Mouse (Mus musculus): ENCODE measurements around the gene Gal3st4. TPM values are rescaled to one million over a fixed set of nuclear protein-coding genes. Genes with fewer than 3 reads are reported as not detected.

Gene Gal3st4
- polyA plus RNA-seq, 1 experiment from 2014 or later, result 2.2 TPM

- Histone ChIP-seq H3K4me2 (ENCODE audit: low read depth, low read length) (no peak overlapping the region), H3K4me1 (ENCODE audit: control insufficient read depth, insufficient read depth, low read length) (peaks cover 19% of the 10 kb centered on the region), H3K27ac (ENCODE audit: low read depth, low read length) (no peak overlapping the region), H3K9ac (replicated peaks; ENCODE audit: low read depth, low read length) (no peak overlapping the region), H3K36me3 (ENCODE audit: control insufficient read depth, insufficient read depth, low read length) (peaks cover 12% of the 10 kb centered on the region), H3K4me3 (ENCODE audit: low read depth, low read length) (no peak overlapping the region), H3K9me3 (ENCODE audit: control insufficient read depth, low read length) (no peaks in the 10 kb centered on the region), H3K27me3 (ENCODE audit: control insufficient read depth, insufficient read depth, low read length) (no peaks in the 10 kb centered on the region; the same call in 1 of the 2 replicates)
- 94% methylated on average over 4 of the region's 4 CpGs for WGBS
- ATAC-seq (ENCODE audit: low read depth), result no peak
Observed at GRCm38 (mm10) chr5:138265712-138266111, 6.9 kb downstream of the Gal3st4 start.

- Histone ChIP-seq H3K9ac (replicated peaks; ENCODE audit: low read depth, low read length) (peak overlapping the region; percentile 89), H3K27ac (ENCODE audit: low read depth, low read length) (peak overlapping the region; percentile 70), H3K4me2 (ENCODE audit: low read depth, low read length) (peak overlapping the region; percentile 98), H3K27me3 (ENCODE audit: control insufficient read depth, insufficient read depth, low read length) (no peaks in the 10 kb centered on the region; the same call in 1 of the 2 replicates), H3K36me3 (ENCODE audit: control insufficient read depth, insufficient read depth, low read length) (peaks cover 27% of the 10 kb centered on the region), H3K9me3 (ENCODE audit: control insufficient read depth, low read length) (no peaks in the 10 kb centered on the region), H3K4me3 (ENCODE audit: low read depth, low read length) (peak overlapping the region; percentile 96), H3K4me1 (ENCODE audit: control insufficient read depth, insufficient read depth, low read length) (peaks cover 19% of the 10 kb centered on the region)
- 11% methylated on average over 6 of the region's 6 CpGs for WGBS
- ATAC-seq (ENCODE audit: low read depth), result no peak
Observed at GRCm38 (mm10) chr5:138264207-138264578, 8.4 kb downstream of the Gal3st4 start.

- ATAC-seq (ENCODE audit: low read depth), result peak; percentile 92
- Histone ChIP-seq H3K4me2 (ENCODE audit: low read depth, low read length) (peak within 1 kb of the TSS; percentile 98), H3K9ac (replicated peaks; ENCODE audit: low read depth, low read length) (peak within 1 kb of the TSS; percentile 89), H3K27me3 (ENCODE audit: control insufficient read depth, insufficient read depth, low read length) (no peaks in the 10 kb centered on the region; the same call in 1 of the 2 replicates), H3K27ac (ENCODE audit: low read depth, low read length) (peak within 1 kb of the TSS; percentile 72), H3K36me3 (ENCODE audit: control insufficient read depth, insufficient read depth, low read length) (peaks cover 29% of the 10 kb centered on the region), H3K4me1 (ENCODE audit: control insufficient read depth, insufficient read depth, low read length) (peaks cover 19% of the 10 kb centered on the region), H3K9me3 (ENCODE audit: control insufficient read depth, low read length) (no peaks in the 10 kb centered on the region), H3K4me3 (ENCODE audit: low read depth, low read length) (peak within 1 kb of the TSS; percentile 96)
- 1% methylated on average over 55 of the region's 71 CpGs for WGBS
Observed at GRCm38 (mm10) chr5:138263260-138264206, 9.1 kb downstream of the Gal3st4 start, which contains the start of gene BC037034. BC037034 (minus strand) TSS chr5:138264033.

- no peaks in the 10 kb centered on the region; the same call in 1 of the 2 replicates for H3K27me3 ChIP-seq (ENCODE audit: control insufficient read depth, insufficient read depth, low read length)
- H3K27ac ChIP-seq (ENCODE audit: low read depth, low read length), result no peak overlapping the region
- no peaks in the 10 kb centered on the region for H3K9me3 ChIP-seq (ENCODE audit: control insufficient read depth, low read length)
- ATAC-seq (ENCODE audit: low read depth), result no peak
- H3K9ac ChIP-seq (replicated peaks; ENCODE audit: low read depth, low read length), result peak overlapping the region; percentile 89
- H3K36me3 ChIP-seq (ENCODE audit: control insufficient read depth, insufficient read depth, low read length), result peaks cover 29% of the 10 kb centered on the region
- peak overlapping the region; percentile 96 for H3K4me3 ChIP-seq (ENCODE audit: low read depth, low read length)
- 72% methylated on average over 18 of the region's 18 CpGs for WGBS
- peaks cover 19% of the 10 kb centered on the region for H3K4me1 ChIP-seq (ENCODE audit: control insufficient read depth, insufficient read depth, low read length)
- peak overlapping the region; percentile 98 for H3K4me2 ChIP-seq (ENCODE audit: low read depth, low read length)
Observed at GRCm38 (mm10) chr5:138262582-138263240, 9.9 kb downstream of the Gal3st4 start.

GRCm38 (mm10) chr5:138262001-138262400 is 10.6 kb downstream of the Gal3st4 start:
- peaks cover 19% of the 10 kb centered on the region for H3K4me1 ChIP-seq (ENCODE audit: control insufficient read depth, insufficient read depth, low read length)
- H3K4me3 ChIP-seq (ENCODE audit: low read depth, low read length), result no peak overlapping the region
- H3K27me3 ChIP-seq (ENCODE audit: control insufficient read depth, insufficient read depth, low read length), result no peaks in the 10 kb centered on the region; the same call in 1 of the 2 replicates
- H3K9ac ChIP-seq (replicated peaks; ENCODE audit: low read depth, low read length), result no peak overlapping the region
- H3K27ac ChIP-seq (ENCODE audit: low read depth, low read length), result no peak overlapping the region
- H3K9me3 ChIP-seq (ENCODE audit: control insufficient read depth, low read length), result no peaks in the 10 kb centered on the region
- H3K4me2 ChIP-seq (ENCODE audit: low read depth, low read length), result no peak overlapping the region; the same call in 1 of the 2 replicates
- peaks cover 29% of the 10 kb centered on the region for H3K36me3 ChIP-seq (ENCODE audit: control insufficient read depth, insufficient read depth, low read length)
- no peak for ATAC-seq (ENCODE audit: low read depth)
- WGBS, result 85% methylated on average over 4 of the region's 4 CpGs

- H3K36me3 ChIP-seq (ENCODE audit: control insufficient read depth, insufficient read depth, low read length), result peaks cover 29% of the 10 kb centered on the region
- no peak for ATAC-seq (ENCODE audit: low read depth)
- H3K4me1 ChIP-seq (ENCODE audit: control insufficient read depth, insufficient read depth, low read length), result peaks cover 23% of the 10 kb centered on the region
- H3K4me3 ChIP-seq (ENCODE audit: low read depth, low read length), result no peak overlapping the region
- no peak overlapping the region for H3K9ac ChIP-seq (replicated peaks; ENCODE audit: low read depth, low read length)
- H3K9me3 ChIP-seq (ENCODE audit: control insufficient read depth, low read length), result no peaks in the 10 kb centered on the region
- H3K4me2 ChIP-seq (ENCODE audit: low read depth, low read length), result no peak overlapping the region
- 96% methylated on average over 11 of the region's 11 CpGs for WGBS
- H3K27ac ChIP-seq (ENCODE audit: low read depth, low read length), result no peak overlapping the region
- no peaks in the 10 kb centered on the region; the same call in 1 of the 2 replicates for H3K27me3 ChIP-seq (ENCODE audit: control insufficient read depth, insufficient read depth, low read length)
Observed at GRCm38 (mm10) chr5:138260834-138261233, 11.8 kb downstream of the Gal3st4 start.

GRCm38 (mm10) chr5:138260051-138260450 is 12.6 kb downstream of the Gal3st4 start:
- 82% methylated on average over 10 of the region's 10 CpGs for WGBS
- H3K36me3 ChIP-seq (ENCODE audit: control insufficient read depth, insufficient read depth, low read length), result peaks cover 29% of the 10 kb centered on the region
- ATAC-seq (ENCODE audit: low read depth), result no peak
- H3K9me3 ChIP-seq (ENCODE audit: control insufficient read depth, low read length), result no peaks in the 10 kb centered on the region
- H3K4me3 ChIP-seq (ENCODE audit: low read depth, low read length), result no peak overlapping the region
- no peak overlapping the region for H3K9ac ChIP-seq (replicated peaks; ENCODE audit: low read depth, low read length)
- H3K27me3 ChIP-seq (ENCODE audit: control insufficient read depth, insufficient read depth, low read length), result no peaks in the 10 kb centered on the region; the same call in 1 of the 2 replicates
- no peak overlapping the region for H3K4me2 ChIP-seq (ENCODE audit: low read depth, low read length)
- no peak overlapping the region for H3K27ac ChIP-seq (ENCODE audit: low read depth, low read length)
- peaks cover 23% of the 10 kb centered on the region for H3K4me1 ChIP-seq (ENCODE audit: control insufficient read depth, insufficient read depth, low read length)

- Histone ChIP-seq H3K9me3 (ENCODE audit: control insufficient read depth, low read length) (no peaks in the 10 kb centered on the region), H3K36me3 (ENCODE audit: control insufficient read depth, insufficient read depth, low read length) (peaks cover 29% of the 10 kb centered on the region), H3K4me1 (ENCODE audit: control insufficient read depth, insufficient read depth, low read length) (peaks cover 18% of the 10 kb centered on the region), H3K4me2 (ENCODE audit: low read depth, low read length) (no peak overlapping the region), H3K27me3 (ENCODE audit: control insufficient read depth, insufficient read depth, low read length) (no peaks in the 10 kb centered on the region; the same call in 1 of the 2 replicates), H3K27ac (ENCODE audit: low read depth, low read length) (no peak overlapping the region), H3K4me3 (ENCODE audit: low read depth, low read length) (no peak overlapping the region), H3K9ac (replicated peaks; ENCODE audit: low read depth, low read length) (no peak overlapping the region)
- no peak for ATAC-seq (ENCODE audit: low read depth)
- WGBS, result 39% methylated on average over 7 of the region's 7 CpGs
Observed at GRCm38 (mm10) chr5:138258993-138259392, 13.6 kb downstream of the Gal3st4 start.

Data from neural tube, embryonic 14.5 days (tissue).